Mouse (Mus musculus): Measurements from ENCODE around the gene Gpr174. TPM values are rescaled to one million over a fixed set of nuclear protein-coding genes. Genes with fewer than 3 reads are reported as not detected.
"Not testable (repeated sequence)": the region's sequence is repeated elsewhere in the genome, so short reads cannot be mapped to it uniquely, and the experiment has no call there.

The Gpr174 gene
- polyA plus RNA-seq, 1 experiment from 2014 or later: not detected

DNA sequence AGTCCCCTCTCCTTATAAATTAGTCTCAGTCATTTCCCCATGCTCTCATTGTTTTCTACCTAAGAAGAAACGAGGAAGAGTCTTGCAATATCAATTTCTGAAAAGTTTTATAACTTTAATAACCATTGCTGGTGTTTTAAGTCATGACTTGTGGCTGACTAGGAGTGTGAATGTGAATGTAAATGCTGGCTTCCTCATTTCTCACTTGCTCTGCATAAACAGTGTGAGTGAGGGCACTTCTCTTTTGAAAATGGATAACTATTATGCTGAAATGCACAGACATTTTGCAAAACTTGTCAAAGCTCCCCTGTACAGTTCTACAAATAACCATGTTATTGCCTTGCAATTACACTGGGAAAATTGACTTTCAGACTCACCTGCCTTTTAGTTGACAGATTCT lies 8.9 kb downstream of the Gpr174 start:
- no peak for TF ChIP-seq CTCF (IDR thresholded peaks at IDR 0.05; ENCODE audit: low read depth)
- 27% methylated on average over 1 of the region's 1 CpGs for WGBS

DNA sequence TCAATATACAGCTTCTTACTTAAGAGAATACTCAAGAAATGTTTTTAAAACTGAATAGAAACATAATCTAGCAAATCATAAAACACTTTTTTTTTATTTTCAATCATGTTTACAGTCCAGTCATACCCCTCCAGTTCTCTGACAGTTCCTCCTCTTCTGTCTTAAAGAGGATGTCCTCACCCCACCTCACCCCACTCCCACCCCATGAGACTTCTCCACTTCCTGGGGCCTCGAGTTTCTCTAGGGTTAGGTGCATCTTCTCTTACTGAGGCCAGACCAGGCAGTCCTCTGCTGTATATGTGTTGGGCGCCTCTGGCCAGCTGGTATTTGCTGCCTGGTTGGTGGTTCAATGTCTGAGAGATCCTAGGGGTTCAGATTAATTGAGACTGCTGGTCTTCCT lies 21.9 kb downstream of the Gpr174 start:
- no peak overlapping the region for H3K9ac ChIP-seq
- no peak for ATAC-seq (ENCODE audit: insufficient read depth)
- no peak overlapping the region for H3K4me2 ChIP-seq
- H3K9me3 ChIP-seq (ENCODE audit: low read depth, low read length): no peaks in the 10 kb centered on the region
- DNase-seq: no peak
- H3K27ac ChIP-seq (ENCODE audit: low read depth): no peak overlapping the region
- H3K27me3 ChIP-seq (ENCODE audit: insufficient read depth, low read length): no peaks in the 10 kb centered on the region
- H3K36me3 ChIP-seq (ENCODE audit: insufficient read depth): no peaks in the 10 kb centered on the region
- WGBS: 68% methylated on average over 2 of the region's 2 CpGs
- H3K4me1 ChIP-seq (ENCODE audit: insufficient read depth): no peaks in the 10 kb centered on the region
- TF ChIP-seq CTCF (IDR thresholded peaks at IDR 0.05; ENCODE audit: low read depth): no peak
- no peak overlapping the region for H3K4me3 ChIP-seq (ENCODE audit: low read depth, low read length)

More for the DNA sequence above, 8.9 kb downstream of the Gpr174 start:
- Histone ChIP-seq H3K4me3 (ENCODE audit: low read depth, low read length) (no peak overlapping the region), H3K27me3 (ENCODE audit: insufficient read depth, low read length) (no peaks in the 10 kb centered on the region), H3K9me3 (ENCODE audit: low read depth, low read length) (no peaks in the 10 kb centered on the region), H3K9ac (no peak overlapping the region), H3K36me3 (ENCODE audit: insufficient read depth) (no peaks in the 10 kb centered on the region), H3K4me1 (ENCODE audit: insufficient read depth) (no peaks in the 10 kb centered on the region), H3K27ac (ENCODE audit: low read depth) (no peak overlapping the region), H3K4me2 (no peak overlapping the region)
- no peak for ATAC-seq (ENCODE audit: insufficient read depth)
- no peak for DNase-seq

DNA sequence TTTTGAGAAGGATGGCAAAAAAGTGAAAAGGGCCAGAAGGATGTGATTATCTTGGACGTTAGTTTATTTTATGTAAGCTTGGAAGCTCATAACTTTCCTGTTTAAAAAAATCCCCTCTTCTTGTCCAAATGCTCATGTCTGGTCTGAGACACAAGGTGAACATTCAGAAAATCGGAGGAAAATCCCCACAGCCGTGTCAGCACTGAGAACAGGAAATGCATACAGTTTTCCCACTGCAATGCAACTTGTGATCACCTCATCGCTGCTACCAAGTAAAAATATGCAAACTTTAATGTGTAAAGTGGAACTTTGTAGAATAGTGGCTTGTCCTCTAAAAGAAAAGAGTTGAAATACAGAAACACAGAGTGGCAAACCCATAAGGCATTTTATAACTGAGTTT lies 28.5 kb downstream of the Gpr174 start:
- WGBS: 32% methylated on average over 4 of the region's 4 CpGs
- ATAC-seq (ENCODE audit: insufficient read depth): no peak
- no peak for TF ChIP-seq CTCF (IDR thresholded peaks at IDR 0.05; ENCODE audit: low read depth)
- H3K27me3 ChIP-seq (ENCODE audit: insufficient read depth, low read length): no peaks in the 10 kb centered on the region
- no peak overlapping the region for H3K4me2 ChIP-seq
- DNase-seq: no peak
- H3K27ac ChIP-seq (ENCODE audit: low read depth): no peak overlapping the region
- no peaks in the 10 kb centered on the region for H3K4me1 ChIP-seq (ENCODE audit: insufficient read depth)
- H3K4me3 ChIP-seq (ENCODE audit: low read depth, low read length): no peak overlapping the region
- no peak overlapping the region for H3K9ac ChIP-seq
- no peaks in the 10 kb centered on the region for H3K36me3 ChIP-seq (ENCODE audit: insufficient read depth)
- no peaks in the 10 kb centered on the region for H3K9me3 ChIP-seq (ENCODE audit: low read depth, low read length)

DNA sequence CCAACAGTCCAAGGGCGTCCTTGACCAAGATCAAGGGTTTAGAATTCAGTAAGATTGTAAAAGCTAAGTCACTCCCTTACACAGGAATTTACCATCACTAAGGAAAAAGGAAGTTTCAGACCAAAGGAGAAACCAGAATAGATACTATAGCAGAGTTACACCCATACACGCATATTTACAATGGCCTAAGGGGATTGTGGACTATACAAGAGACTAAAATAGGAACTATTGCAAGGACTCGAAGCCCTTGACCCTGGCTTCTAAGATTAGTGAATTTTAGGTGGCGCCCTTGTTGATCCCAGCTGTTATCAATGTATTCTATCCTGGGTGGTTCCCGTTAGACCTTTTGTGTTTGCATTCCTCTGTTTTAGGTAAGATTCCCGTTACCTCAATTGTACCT lies 42.2 kb downstream of the Gpr174 start:
- H3K27me3 ChIP-seq (ENCODE audit: insufficient read depth, low read length); H3K27ac ChIP-seq (ENCODE audit: low read depth); H3K4me2 ChIP-seq; DNase-seq; H3K9ac ChIP-seq; ATAC-seq (ENCODE audit: insufficient read depth); H3K36me3 ChIP-seq (ENCODE audit: insufficient read depth); H3K9me3 ChIP-seq (ENCODE audit: low read depth, low read length); H3K4me3 ChIP-seq (ENCODE audit: low read depth, low read length); H3K4me1 ChIP-seq (ENCODE audit: insufficient read depth): not testable (repeated sequence)
- WGBS: 85% methylated on average over 6 of the region's 6 CpGs

DNA sequence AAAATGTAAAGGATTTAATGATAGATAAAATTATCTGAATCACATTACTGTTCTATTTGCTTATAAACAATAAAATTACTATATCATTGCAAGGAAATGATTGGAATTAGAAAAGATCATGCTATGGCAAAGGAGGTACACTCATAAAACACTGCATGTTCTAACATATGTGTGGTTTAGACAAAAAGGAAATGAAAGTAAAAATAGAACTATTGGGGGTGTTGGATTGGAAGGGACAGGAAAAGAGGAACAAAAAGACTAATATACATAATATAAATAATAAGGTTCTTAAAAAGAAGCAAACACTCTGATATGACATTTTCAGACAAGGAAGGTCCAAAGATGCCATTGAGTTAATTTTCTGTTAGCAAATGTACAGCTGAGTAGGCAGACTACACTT lies 43.1 kb downstream of the Gpr174 start:
- no peaks in the 10 kb centered on the region for H3K27me3 ChIP-seq (ENCODE audit: insufficient read depth, low read length)
- no peaks in the 10 kb centered on the region for H3K9me3 ChIP-seq (ENCODE audit: low read depth, low read length)
- H3K36me3 ChIP-seq (ENCODE audit: insufficient read depth): no peaks in the 10 kb centered on the region
- ATAC-seq (ENCODE audit: insufficient read depth): no peak
- no peak overlapping the region for H3K27ac ChIP-seq (ENCODE audit: low read depth)
- H3K4me2 ChIP-seq: no peak overlapping the region
- no peak for DNase-seq
- no peak for TF ChIP-seq CTCF (IDR thresholded peaks at IDR 0.05; ENCODE audit: low read depth)
- no peak overlapping the region for H3K9ac ChIP-seq
- no peaks in the 10 kb centered on the region for H3K4me1 ChIP-seq (ENCODE audit: insufficient read depth)
- H3K4me3 ChIP-seq (ENCODE audit: low read depth, low read length): no peak overlapping the region

DNA sequence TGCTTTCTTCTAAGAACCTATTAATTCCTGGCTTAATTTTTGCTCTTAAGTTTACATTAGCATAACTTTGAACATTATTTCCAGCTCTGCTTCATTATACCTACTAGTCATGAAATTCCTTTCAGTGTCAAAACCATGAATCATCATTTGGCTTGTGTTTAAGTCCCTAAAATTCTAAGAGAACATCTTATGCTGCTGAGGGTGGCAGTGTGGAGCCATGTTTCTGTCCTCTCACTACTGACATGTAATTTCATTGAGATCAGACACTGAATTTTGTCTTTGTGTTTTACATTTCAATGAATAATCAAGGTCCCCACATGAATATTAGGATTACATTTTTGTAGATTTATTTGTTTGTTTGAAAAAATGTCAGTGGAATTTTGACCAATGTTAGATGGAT lies 50.8 kb downstream of the Gpr174 start:
- ATAC-seq (ENCODE audit: insufficient read depth): no peak
- TF ChIP-seq CTCF (IDR thresholded peaks at IDR 0.05; ENCODE audit: low read depth): no peak

DNA sequence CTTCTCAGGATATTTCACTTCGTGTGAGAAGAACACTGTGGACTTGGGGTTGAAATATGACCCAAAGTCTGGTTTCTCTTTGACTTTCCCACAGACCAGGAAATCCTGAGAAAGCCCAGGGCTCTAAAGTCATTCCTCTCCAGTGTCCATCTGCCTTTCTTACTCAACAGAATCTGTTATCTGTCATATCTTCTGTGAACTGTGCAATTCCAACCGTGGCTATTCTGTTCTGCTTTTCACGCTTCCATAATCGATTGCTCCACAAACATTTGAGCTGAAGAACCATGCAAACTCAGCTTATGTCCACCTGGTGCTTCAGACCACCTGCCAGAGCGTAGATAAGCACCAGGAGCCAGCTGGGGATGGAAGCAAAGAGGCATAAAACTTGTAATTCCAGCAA lies 56.9 kb downstream of the Gpr174 start:
- 37% methylated on average over 5 of the region's 5 CpGs for WGBS
- no peaks in the 10 kb centered on the region for H3K36me3 ChIP-seq (ENCODE audit: insufficient read depth)
- H3K4me1 ChIP-seq (ENCODE audit: insufficient read depth): no peaks in the 10 kb centered on the region
- no peak overlapping the region for H3K9ac ChIP-seq
- H3K27ac ChIP-seq (ENCODE audit: low read depth): no peak overlapping the region
- no peaks in the 10 kb centered on the region for H3K9me3 ChIP-seq (ENCODE audit: low read depth, low read length)
- no peak for TF ChIP-seq CTCF (IDR thresholded peaks at IDR 0.05; ENCODE audit: low read depth)
- H3K4me3 ChIP-seq (ENCODE audit: low read depth, low read length): no peak overlapping the region
- H3K4me2 ChIP-seq: no peak overlapping the region
- ATAC-seq (ENCODE audit: insufficient read depth): no peak
- no peaks in the 10 kb centered on the region for H3K27me3 ChIP-seq (ENCODE audit: insufficient read depth, low read length)
- no peak for DNase-seq

More for the DNA sequence above, 50.8 kb downstream of the Gpr174 start:
- Histone ChIP-seq H3K4me2 (no peak overlapping the region), H3K27ac (ENCODE audit: low read depth) (no peak overlapping the region), H3K4me1 (ENCODE audit: insufficient read depth) (no peaks in the 10 kb centered on the region), H3K27me3 (ENCODE audit: insufficient read depth, low read length) (no peaks in the 10 kb centered on the region), H3K4me3 (ENCODE audit: low read depth, low read length) (no peak overlapping the region), H3K9me3 (ENCODE audit: low read depth, low read length) (no peaks in the 10 kb centered on the region), H3K36me3 (ENCODE audit: insufficient read depth) (no peaks in the 10 kb centered on the region), H3K9ac (no peak overlapping the region)
- no peak for DNase-seq

DNA sequence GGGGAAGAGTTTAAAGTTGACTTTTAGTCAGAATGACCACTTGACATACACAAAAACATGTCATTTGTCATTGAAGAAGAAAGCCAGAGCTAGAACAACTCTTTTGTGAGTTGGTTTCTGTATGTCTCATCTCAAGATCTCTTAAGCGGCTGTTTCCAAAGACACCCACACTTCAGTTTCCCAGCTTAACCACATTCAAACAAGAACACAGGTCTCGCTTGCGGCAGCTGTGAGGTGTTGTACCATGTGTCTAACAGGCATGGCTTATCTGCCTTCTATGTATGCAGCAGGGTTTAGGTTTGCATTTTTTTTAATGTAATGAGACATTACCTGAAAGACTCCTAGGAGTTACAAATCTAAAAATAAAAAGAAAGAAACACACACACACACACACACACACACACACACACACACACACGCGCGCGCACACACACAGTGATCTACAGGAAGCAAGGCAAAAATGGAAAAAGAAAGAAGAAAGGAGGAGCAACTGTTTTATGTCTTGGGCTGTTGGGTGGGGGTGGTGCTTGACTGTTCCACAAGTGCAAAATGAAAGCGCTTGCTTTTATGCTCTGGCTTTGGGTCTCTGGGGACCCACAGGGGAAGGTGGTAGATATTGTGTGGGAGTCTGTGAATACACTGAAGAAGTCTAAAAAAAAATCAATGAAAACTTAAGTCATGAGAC lies 70.2 kb downstream of the Gpr174 start:
- no peak for DNase-seq
- 80% methylated on average over 8 of the region's 8 CpGs for WGBS

More for the DNA sequence above, 70.2 kb downstream of the Gpr174 start:
- Histone ChIP-seq H3K36me3 (ENCODE audit: insufficient read depth) (no peaks in the 10 kb centered on the region), H3K4me2 (no peak overlapping the region), H3K27ac (ENCODE audit: low read depth) (no peak overlapping the region), H3K4me3 (ENCODE audit: low read depth, low read length) (no peak overlapping the region), H3K9me3 (ENCODE audit: low read depth, low read length) (no peaks in the 10 kb centered on the region), H3K4me1 (ENCODE audit: insufficient read depth) (no peaks in the 10 kb centered on the region), H3K9ac (no peak overlapping the region), H3K27me3 (ENCODE audit: insufficient read depth, low read length) (no peaks in the 10 kb centered on the region)
- ATAC-seq (ENCODE audit: insufficient read depth): no peak
- TF ChIP-seq CTCF (IDR thresholded peaks at IDR 0.05; ENCODE audit: low read depth): no peak

All from lung, embryonic 14.5 days (tissue).